Mouse (Mus musculus) adrenal gland, postnatal 0 days (tissue): ENCODE results near the gene Treml4. TPM values are rescaled to one million over a fixed set of nuclear protein-coding genes. Genes with fewer than 3 reads are reported as not detected.

Experiments
- polyA plus RNA-seq: library from polyadenylated mRNA; unstranded; fragments of >200 nt; fragmentation: Nextera tagmentation; extraction: Ambion mirVana; gene quantifications from 2 replicates; pipeline ENCODE4 v1.2.1, GENCODE M21; 2015

Treml4 gene
- 1.1 and 1.4 TPM in 2 replicates for polyA plus RNA-seq

DNA sequence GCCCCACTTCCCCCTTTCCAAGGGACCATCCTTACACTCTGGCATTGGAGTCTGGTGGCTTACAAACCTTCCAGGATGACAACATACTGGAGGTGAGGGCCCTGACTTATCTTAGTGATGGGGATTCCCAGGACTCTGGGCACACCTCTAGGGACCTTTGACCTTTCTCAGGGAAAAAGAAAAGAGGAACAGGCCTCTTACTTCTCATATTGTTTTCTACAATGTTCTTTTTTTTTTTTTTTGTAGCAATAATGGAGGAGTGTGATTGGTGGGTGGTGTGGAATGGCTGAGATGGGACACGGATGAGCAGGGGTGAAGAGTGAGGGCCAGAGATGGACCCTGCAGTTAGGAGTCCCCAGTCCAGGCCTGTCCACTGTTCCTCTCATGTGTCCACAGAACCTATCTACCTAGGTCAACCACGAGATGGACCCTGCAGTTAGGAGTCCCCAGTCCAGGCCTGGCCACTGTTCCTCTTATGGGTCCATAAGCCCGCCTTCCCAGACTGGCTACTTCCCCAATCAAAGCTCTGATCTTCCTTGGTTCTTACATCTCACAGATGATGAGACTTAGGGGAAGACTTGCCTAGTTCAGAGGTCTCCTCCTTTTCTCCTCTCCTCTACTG lies at the start of gene Treml4:
Gene Treml4, plus strand, starts transcription at position 555 of the 622 bp plus-strand sequence.

DNA sequence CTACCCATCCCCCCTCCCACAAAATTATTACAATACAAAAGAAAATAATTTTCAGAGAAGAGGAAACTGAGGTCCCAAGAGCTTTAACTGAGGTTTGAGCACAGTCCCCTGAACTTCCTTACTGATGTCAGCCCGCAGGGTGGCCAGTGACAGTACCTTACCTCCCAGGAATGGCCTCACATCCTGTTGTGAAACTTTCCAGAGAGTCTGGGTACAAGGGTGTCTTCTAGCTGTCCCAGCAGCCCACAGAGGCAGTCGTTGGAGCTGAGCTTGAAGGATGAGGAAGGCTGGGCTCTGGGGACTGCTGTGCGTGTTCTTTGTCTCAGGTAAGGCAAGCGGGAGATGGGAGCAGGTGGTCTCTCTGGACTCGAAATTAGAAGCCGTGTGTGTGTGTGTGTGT lies 31.6 kb upstream of the Treml4 start, which contains the start of gene Trem1:
Gene Trem1, plus strand, starts transcription at position 251 of the 400 bp plus-strand sequence.

DNA sequence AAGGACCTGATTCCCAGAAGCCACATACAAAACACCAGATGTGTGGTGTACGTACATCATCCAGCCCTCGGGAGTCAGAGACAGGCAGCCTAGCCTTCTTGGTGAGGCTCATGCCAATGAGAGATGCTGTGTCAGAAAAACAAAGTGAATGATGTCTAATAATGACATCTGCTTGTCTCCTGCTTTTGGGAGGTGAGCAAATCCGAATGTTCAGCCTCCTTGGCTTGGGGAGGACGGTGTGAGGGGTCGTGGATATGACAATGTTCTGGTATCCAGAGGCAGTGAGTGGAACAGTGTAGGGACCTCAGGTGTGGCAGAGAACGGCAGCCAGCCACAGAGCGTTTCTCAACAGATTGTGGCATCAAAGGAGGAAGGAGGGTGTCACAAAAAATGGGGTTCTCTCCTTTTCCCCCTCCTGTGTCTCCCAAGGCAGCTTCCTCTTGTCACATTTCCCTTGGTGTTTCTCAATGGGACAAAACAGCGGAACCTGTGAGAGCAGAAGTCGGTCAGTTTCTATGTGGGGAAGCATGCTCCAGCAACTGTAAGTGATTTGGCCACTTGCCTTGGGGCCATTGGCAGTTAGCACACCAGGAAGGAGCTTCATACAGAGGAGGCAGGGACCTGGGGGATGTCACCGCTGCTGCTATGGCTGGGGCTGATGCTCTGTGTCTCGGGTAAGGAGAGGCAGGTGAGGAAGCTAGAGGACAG lies 16.7 kb upstream of the Treml4 start, which contains the start of gene Trem3:
Gene Trem3, plus strand, starts transcription at position 557 of the 708 bp plus-strand sequence.

DNA sequence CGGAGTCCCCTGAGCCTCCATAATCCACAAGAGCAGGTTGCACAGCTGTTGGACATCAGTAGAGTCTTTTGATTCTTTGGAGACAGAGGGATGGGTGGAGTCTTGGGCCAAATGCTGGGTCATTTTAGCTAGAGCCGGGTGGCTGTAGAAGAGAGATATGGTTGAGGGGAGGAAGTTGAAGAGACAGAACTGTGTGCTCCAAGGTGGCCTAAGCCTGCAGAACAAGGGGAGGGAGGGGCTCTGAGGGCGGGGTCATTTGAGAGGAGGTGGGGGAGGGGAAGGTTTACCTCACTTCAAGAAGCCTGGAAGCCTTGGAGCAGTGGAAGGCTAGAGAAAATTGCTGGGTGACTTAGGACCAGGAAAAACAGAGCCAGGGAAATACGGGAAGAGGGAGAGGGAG lies 35.1 kb downstream of the Treml4 start, which contains the start of gene Treml2:
Gene Treml2, plus strand, starts transcription at position 296 of the 400 bp plus-strand sequence.

DNA sequence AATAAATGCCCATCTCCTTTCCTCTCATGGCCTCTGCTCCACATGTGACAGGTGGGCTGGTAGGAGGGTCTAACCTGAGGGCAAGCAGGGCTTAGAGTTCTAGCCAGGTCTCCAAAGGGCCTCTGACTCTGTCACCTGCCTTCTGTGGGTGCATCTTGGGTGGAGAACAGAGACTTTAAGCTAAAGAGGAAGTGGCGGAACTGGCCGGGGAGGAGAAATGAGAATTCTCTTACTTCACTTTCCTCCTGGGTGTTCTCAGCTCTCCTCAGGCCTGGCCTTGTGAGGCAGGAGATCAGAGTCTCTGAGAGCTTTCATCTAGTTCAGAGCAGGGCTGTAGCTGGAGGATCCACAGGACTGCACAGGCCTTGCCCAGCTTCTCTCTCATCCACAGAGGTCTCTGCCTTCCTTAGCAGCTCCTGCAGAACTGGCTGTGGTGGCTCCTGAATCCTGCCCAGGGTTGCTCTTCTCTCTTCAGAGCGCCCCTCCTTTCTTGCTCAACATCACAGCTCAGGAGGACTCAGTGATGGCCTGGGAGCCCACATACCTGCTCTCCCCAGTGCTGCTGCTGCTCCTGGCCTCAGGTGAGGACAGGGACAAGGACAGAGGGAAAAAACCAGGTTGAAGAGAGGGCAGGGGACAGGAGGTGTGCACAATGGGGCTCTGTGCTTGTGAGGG lies 51.9 kb downstream of the Treml4 start, which contains the start of gene B430306N03Rik:
Gene B430306N03Rik, plus strand, starts transcription at position 237 of the 675 bp plus-strand sequence.

Other genes with a start within 250 kb of the Treml4 start
- gene 1700122O11Rik, start 226.0 kb upstream of the Treml4 start, polyA plus RNA-seq, result not detected in 2 replicates
- not detected in 2 replicates for gene 1700067P10Rik, start 175.0 kb upstream of the Treml4 start, polyA plus RNA-seq
- 0.09 and 0.11 TPM in 2 replicates for gene 9830107B12Rik, start 118.0 kb upstream of the Treml4 start, polyA plus RNA-seq
- 0.72 and 1.1 TPM in 2 replicates for gene A530064D06Rik, start 97.0 kb upstream of the Treml4 start, polyA plus RNA-seq
- gene Trem1, start 31.5 kb upstream of the Treml4 start, polyA plus RNA-seq, result 0.28 and 0.33 TPM in 2 replicates
- 0.38 and 0.46 TPM in 2 replicates for gene Trem3, start 16.5 kb upstream of the Treml4 start, polyA plus RNA-seq
- 0.06 and 0.39 TPM in 2 replicates for gene Treml2, start 35.2 kb downstream of the Treml4 start, polyA plus RNA-seq
- 0.82 and 0.83 TPM in 2 replicates for gene B430306N03Rik, start 51.8 kb downstream of the Treml4 start, polyA plus RNA-seq
- gene Trem2, start 82.1 kb downstream of the Treml4 start, polyA plus RNA-seq, result 11.2 and 11.9 TPM in 2 replicates
- 0.68 and 0.82 TPM in 2 replicates for gene Treml1, start 95.6 kb downstream of the Treml4 start, polyA plus RNA-seq
- 3.6 TPM in 2 replicates for gene Nfya, start 145.6 kb downstream of the Treml4 start, polyA plus RNA-seq
- gene Oard1, start 145.7 kb downstream of the Treml4 start, polyA plus RNA-seq, result 62.8 and 63.9 TPM in 2 replicates
- gene Apobec2, start 168.6 kb downstream of the Treml4 start, polyA plus RNA-seq, result 0.85 and 4.3 TPM in 2 replicates
- gene Tspo2, start 187.2 kb downstream of the Treml4 start, polyA plus RNA-seq, result 4.0 and 5.0 TPM in 2 replicates
- 0.12 TPM in 1 of 2 replicates, not detected in the other for gene Unc5cl, start 190.6 kb downstream of the Treml4 start, polyA plus RNA-seq